Mouse (Mus musculus) thymus, postnatal 36 days (tissue): ENCODE measurements around the gene Las1l.
"Not testable (repeated sequence)": the region's sequence is repeated elsewhere in the genome, so short reads cannot be mapped to it uniquely, and the experiment has no call there.

Source experiments
- DNase-seq, 2 experiments: peaks; one replicate each; pipeline ENCODE4 v3.0.0; 2022; ENCODE audit warnings: mixed read lengths in 2 of 2

Gene Las1l

GRCm38 (mm10) chrX:95956497-95957293, at the start of gene Las1l:
Gene Las1l, minus strand, starts transcription at chrX:95956962.
- peak; percentile 84 to 89 for DNase-seq

GRCm38 (mm10) chrX:96006395-96006794, 49.6 kb upstream of the Las1l start:
- no peak for DNase-seq

- peak; percentile 29 to 34 for DNase-seq
Measured at GRCm38 (mm10) chrX:95999601-96000000, 42.8 kb upstream of the Las1l start.

- no peak for DNase-seq
Measured at GRCm38 (mm10) chrX:95993206-95993605, 36.4 kb upstream of the Las1l start.

- no peak for DNase-seq
Measured at GRCm38 (mm10) chrX:95969936-95970335, 13.2 kb upstream of the Las1l start.

- no peak for DNase-seq
Measured at GRCm38 (mm10) chrX:95969116-95969515, 12.4 kb upstream of the Las1l start.

- DNase-seq, result peak; percentile 79 to 88
Measured at GRCm38 (mm10) chrX:95968594-95968965, 11.8 kb upstream of the Las1l start.

- peak; percentile 57 to 71 for DNase-seq
Measured at GRCm38 (mm10) chrX:95967847-95968593, 11.3 kb upstream of the Las1l start.

GRCm38 (mm10) chrX:95965036-95965435, 8.3 kb upstream of the Las1l start:
- DNase-seq, result no peak

- DNase-seq, result no peak
Measured at GRCm38 (mm10) chrX:95963366-95963765, 6.6 kb upstream of the Las1l start.

- not testable (repeated sequence) for DNase-seq
Measured at GRCm38 (mm10) chrX:95957461-95957860, 699 bp upstream of the Las1l start.

- DNase-seq, result peak in 1 of 2 experiments; percentile 13
Measured at GRCm38 (mm10) chrX:95950776-95951175, 6.0 kb downstream of the Las1l start.

- no peak for DNase-seq
Measured at GRCm38 (mm10) chrX:95948135-95948534, 8.6 kb downstream of the Las1l start.

GRCm38 (mm10) chrX:95945496-95945895, 11.3 kb downstream of the Las1l start:
- no peak for DNase-seq

GRCm38 (mm10) chrX:95935481-95935880, 21.3 kb downstream of the Las1l start:
- no peak for DNase-seq

- no peak for DNase-seq
Measured at GRCm38 (mm10) chrX:95902716-95903115, 54.0 kb downstream of the Las1l start.
